Mouse (Mus musculus) liver, embryonic 14.5 days (tissue): Measurements from ENCODE around the gene Scgb1c1. TPM values are rescaled to one million over a fixed set of nuclear protein-coding genes. Genes with fewer than 3 reads are reported as not detected.

Source experiments
- ATAC-seq: fragments of 200-750 bp; cut with Nextera tagmentation; 2 replicates; pipeline ENCODE4 v1.8.0; 2017; ENCODE audit warnings: moderate number of reproducible peaks, mild to moderate bottlenecking, moderate library complexity; ENCODE audit not compliant: insufficient read depth
- DNase-seq, 3 experiments: peaks; one replicate each; pipeline ENCODE4 v3.0.0-alpha.2; 2012 to 2013; ENCODE audit warnings: low read depth in 3 of 3, low spot score in 3 of 3
- H3K27ac ChIP-seq: fragments of 300-500 bp; sonication (generic); 2 replicates; pipeline ENCODE4 v1.5.1; 2014; ENCODE audit warnings: moderate library complexity, mild to moderate bottlenecking, control low read depth, inconsistent platforms
- H3K27me3 ChIP-seq: fragments of 300-500 bp; sonication (generic); 2 replicates; pipeline ENCODE4 v1.6.1; 2014; ENCODE audit warnings: mild to moderate bottlenecking, low read length, moderate library complexity; ENCODE audit not compliant: control insufficient read depth, insufficient read depth
- H3K36me3 ChIP-seq: fragments of 300-500 bp; sonication (generic); replicated peaks from 2 replicates; pipeline ENCODE4 v1.6.1; 2014; ENCODE audit warnings: low read depth; ENCODE audit not compliant: control insufficient read depth, insufficient read depth
- H3K4me1 ChIP-seq, 2 experiments: fragments of 200-500 bp in 1 of 2; fragments of 300-500 bp in 1 of 2; sonication (generic) in 1 of 2; replicated peaks; 2 replicates each; pipeline ENCODE4 v1.6.1; 2012 to 2014; ENCODE audit warnings: antibody characterized with exemption in 1 of 2, inconsistent platforms in 1 of 2, low read length in 1 of 2; ENCODE audit not compliant: control insufficient read depth in 2 of 2, insufficient read depth in 2 of 2
- H3K4me2 ChIP-seq: fragments of 300-500 bp; sonication (generic); 2 replicates; pipeline ENCODE4 v1.6.1; 2014; ENCODE audit warnings: low read depth, mild to moderate bottlenecking, control low read depth, moderate library complexity
- H3K4me3 ChIP-seq, 2 experiments: fragments of 200-500 bp in 1 of 2; fragments of 300-500 bp in 1 of 2; sonication (generic) in 1 of 2; 2 replicates each; pipeline ENCODE4 v1.5.1; 2012 to 2014; ENCODE audit warnings: low read depth in 2 of 2, low read length in 2 of 2, mild to moderate bottlenecking in 2 of 2, control low read depth in 1 of 2, inconsistent platforms in 1 of 2, moderate library complexity in 1 of 2; ENCODE audit not compliant: insufficient read depth in 1 of 2
- H3K9ac ChIP-seq: fragments of 300-500 bp; sonication (generic); replicated peaks from 2 replicates; pipeline ENCODE4 v1.6.1; 2014; ENCODE audit warnings: mild to moderate bottlenecking, control low read depth, moderate library complexity
- H3K9me3 ChIP-seq: fragments of 300-500 bp; sonication (generic); 2 replicates; pipeline ENCODE4 v1.6.1; 2016; ENCODE audit warnings: low read length, mixed read lengths; ENCODE audit not compliant: control insufficient read depth
- CTCF ChIP-seq: IDR thresholded peaks from 2 replicates; pipeline ENCODE4 v1.5.1; 2016; ENCODE audit warnings: antibody characterized with exemption, low read depth, control low read depth
- EP300 ChIP-seq: IDR thresholded peaks from 2 replicates; pipeline ENCODE4 v1.6.1; 2016; ENCODE audit warnings: antibody characterized with exemption, low read depth
- WGBS: fragments of 180-500 bp; shearing (Covaris S2); extraction: QIAGEN DNeasy Blood & Tissue Kit; methylation state at CpG from one replicate; pipeline ENCODE4 v1.1.7; 2014; ENCODE audit not compliant: insufficient replicate concordance; 5-methylcytosine and 5-hydroxymethylcytosine counted together
- polyA plus RNA-seq, 2 experiments: library from polyadenylated mRNA; depleted of rRNA in 1 of 2; stranded (reverse) in 1 of 2; unstranded in 1 of 2; fragments of >200 nt; fragmentation: Nextera tagmentation in 1 of 2; extraction: Ambion mirVana in 1 of 2; gene quantifications; 2 replicates each; pipeline versions ENCODE4 v1.2.1 to v1.2.3; 2012 to 2014

Scgb1c1 gene
- polyA plus RNA-seq, 2 experiments: not detected

DNA sequence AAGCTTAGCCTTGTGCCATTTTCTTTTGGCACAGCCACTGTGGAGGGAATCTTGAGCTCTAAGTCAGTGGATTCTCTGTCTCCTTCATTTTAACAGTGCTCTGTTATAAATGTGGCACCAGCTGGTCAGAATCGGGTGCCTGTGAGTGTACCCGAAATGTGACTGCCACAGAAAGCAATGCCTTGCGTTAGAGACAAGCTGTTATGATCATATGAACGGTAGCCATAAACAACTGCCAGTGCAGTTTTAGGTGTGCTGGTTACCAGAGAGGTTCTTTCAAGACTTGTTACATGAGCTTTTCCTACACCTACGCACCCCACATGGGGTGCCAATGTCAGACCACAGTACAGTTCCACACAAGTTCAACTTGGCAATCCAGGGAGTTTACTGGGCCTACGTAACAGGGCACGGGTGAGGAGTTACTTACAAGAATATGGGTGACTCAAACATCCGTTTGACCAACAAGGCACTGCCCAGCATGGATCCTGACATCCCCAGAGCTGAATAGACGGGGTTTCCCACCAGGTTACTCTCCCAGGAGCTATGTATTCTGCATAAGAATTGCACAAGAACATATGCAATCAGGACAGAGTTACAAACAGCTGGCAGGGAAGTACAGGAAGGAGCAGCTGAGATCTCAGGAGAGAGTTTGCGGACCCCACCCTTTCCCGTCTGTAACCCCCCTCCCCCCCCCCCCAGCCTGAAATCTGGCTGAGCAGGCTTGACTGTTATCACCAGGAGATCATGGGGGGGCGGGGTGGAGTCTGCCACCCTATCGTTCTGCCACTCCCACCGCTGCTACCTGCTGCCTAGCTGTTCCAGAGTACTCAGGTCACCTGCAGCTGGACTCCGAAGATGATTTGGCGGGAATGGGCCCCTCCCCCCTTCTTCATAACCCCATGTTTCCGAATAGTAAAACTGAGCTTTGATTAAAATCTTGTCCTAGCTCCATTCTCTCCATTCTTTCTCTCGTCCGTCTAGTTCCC is 4.3 kb upstream of the Scgb1c1 start:
- no peaks in the 10 kb centered on the region for H3K9me3 ChIP-seq
- no peak for DNase-seq
- H3K9ac ChIP-seq: no peak overlapping the region
- 29% methylated on average over 19 of the region's 19 CpGs for whole genome bisulfite sequencing
- no peak overlapping the region for H3K4me2 ChIP-seq
- no peaks in the 10 kb centered on the region; the same call in 1 of the 2 replicates for H3K27me3 ChIP-seq
- no peaks in the 10 kb centered on the region for H3K36me3 ChIP-seq
- no peak overlapping the region for H3K4me3 ChIP-seq
- H3K27ac ChIP-seq: no peak overlapping the region
- TF ChIP-seq EP300 (no peak), CTCF (no peak)
- no peaks in the 10 kb centered on the region for H3K4me1 ChIP-seq
- ATAC-seq: no peak

- H3K4me1 ChIP-seq: no peaks in the 10 kb centered on the region
- H3K9ac ChIP-seq: no peak overlapping the region
- no peaks in the 10 kb centered on the region; the same call in 1 of the 2 replicates for H3K27me3 ChIP-seq
- ATAC-seq: no peak
- H3K27ac ChIP-seq: no peak overlapping the region
- 59% methylated on average over 7 of the region's 7 CpGs for WGBS
- no peak overlapping the region for H3K4me2 ChIP-seq
- no peak for DNase-seq
- TF ChIP-seq CTCF (no peak), EP300 (no peak)
- no peaks in the 10 kb centered on the region for H3K36me3 ChIP-seq
- no peak overlapping the region for H3K4me3 ChIP-seq
- no peaks in the 10 kb centered on the region for H3K9me3 ChIP-seq
Measured at GRCm38 (mm10) chr7:140843806-140844205, 1.5 kb upstream of the Scgb1c1 start.

DNA sequence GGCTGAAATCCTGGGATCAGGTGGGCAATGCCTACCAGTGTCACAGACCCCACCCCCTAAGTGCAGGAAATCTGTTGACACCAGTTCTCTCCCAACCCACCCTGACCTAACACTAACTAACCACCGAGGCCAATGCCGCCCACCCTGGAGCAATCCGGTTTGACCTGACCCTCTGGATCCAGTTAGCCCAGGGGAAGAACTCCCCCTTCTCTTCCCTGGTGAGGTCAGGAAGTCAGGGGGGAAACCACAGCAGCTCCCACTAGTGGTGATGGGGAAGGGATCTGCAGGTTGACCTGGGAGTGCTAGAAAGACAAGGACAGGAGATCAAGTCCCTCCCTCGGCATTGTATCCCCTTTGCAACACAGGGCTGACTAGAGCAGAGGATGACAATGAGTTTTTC is 336 bp downstream of the Scgb1c1 start:
- DNase-seq: no peak
- TF ChIP-seq CTCF (no peak), EP300 (no peak)
- Histone ChIP-seq H3K4me1 (no peaks in the 10 kb centered on the region), H3K9ac (no peak overlapping the region), H3K27ac (no peak overlapping the region), H3K4me2 (no peak overlapping the region), H3K9me3 (no peaks in the 10 kb centered on the region), H3K36me3 (no peaks in the 10 kb centered on the region), H3K27me3 (no peaks in the 10 kb centered on the region; the same call in 1 of the 2 replicates), H3K4me3 (no peak overlapping the region)
- 60% methylated on average over 4 of the region's 4 CpGs for WGBS
- ATAC-seq: no peak

DNA sequence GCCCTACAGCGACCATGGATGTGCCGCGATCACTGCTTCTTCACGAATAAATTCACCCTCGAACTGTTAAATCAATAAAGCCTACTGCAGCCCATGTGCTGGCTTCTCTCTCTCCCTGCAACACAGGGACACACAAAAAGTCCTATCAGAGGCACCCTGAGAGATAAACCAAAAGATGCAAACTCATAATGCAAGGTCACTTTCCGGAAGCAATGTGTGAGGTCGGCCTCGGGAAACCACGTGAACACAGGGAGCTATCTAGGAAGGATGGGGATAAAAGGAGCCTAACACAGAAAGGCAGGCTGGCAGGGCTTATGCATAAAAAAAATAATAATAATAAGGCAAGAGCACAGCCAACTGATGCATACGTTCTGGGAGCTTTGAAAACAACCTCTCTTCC is 1.3 kb downstream of the Scgb1c1 start:
- no peaks in the 10 kb centered on the region for H3K27me3 ChIP-seq
- no peak for ATAC-seq
- H3K4me2 ChIP-seq: no peak overlapping the region
- H3K4me3 ChIP-seq: no peak overlapping the region
- H3K36me3 ChIP-seq: no peaks in the 10 kb centered on the region
- no peak overlapping the region for H3K9ac ChIP-seq
- no peaks in the 10 kb centered on the region for H3K4me1 ChIP-seq
- no peak for TF ChIP-seq EP300
- TF ChIP-seq CTCF: no peak
- no peak for DNase-seq
- WGBS: 65% methylated on average over 10 of the region's 10 CpGs
- no peak overlapping the region for H3K27ac ChIP-seq
- H3K9me3 ChIP-seq: no peaks in the 10 kb centered on the region

DNA sequence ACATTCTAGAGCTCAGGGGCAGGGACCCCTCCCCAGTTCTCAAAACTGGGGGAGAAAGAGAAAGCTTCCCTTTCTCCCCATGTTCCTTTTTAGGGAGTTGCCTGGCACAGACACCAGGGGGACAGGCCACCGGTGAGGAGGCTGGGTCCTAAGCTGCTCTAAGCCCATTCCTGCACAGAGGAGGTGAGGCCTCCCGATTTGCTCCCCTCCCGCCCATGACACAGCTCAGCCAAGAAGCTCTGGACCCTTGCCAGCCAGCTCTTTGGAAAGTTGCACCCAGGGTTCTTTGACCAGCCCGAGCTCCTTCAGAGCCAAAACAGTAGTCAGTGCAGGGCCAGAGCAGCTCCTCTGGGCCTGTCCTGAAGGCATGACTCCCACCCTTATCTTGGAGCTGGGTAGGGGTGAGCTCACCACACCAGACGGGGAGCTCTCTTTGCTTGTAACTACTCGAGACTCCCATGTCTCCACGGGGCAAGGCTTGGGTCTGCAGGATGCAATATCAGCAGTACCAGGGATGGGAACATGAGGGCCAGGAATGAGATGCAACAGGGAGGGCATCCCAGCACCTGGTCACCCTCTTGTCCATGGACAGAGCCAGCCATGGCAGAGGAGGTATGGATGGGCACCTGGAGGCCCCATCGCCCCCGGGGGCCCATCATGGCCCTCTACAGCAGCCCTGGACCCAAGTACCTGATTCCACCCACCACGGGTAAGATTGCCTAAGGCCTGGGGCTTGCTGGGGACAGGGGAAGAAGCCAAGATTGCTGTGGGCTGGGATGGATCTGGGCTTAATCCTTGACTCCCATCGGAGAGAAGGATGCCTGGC is 2.6 kb downstream of the Scgb1c1 start, which contains the start of gene Odf3:
Odf3 (plus strand) TSS at position 51 of the 826 bp plus-strand sequence.
- Histone ChIP-seq H3K27me3 (no peaks in the 10 kb centered on the region), H3K4me3 (no peak within 1 kb of the TSS), H3K36me3 (peaks cover 9% of the 10 kb centered on the region; the same call in 1 of the 2 replicates), H3K4me1 (no peaks in the 10 kb centered on the region), H3K27ac (no peak within 1 kb of the TSS), H3K9me3 (no peaks in the 10 kb centered on the region), H3K4me2 (no peak within 1 kb of the TSS), H3K9ac (no peak within 1 kb of the TSS)
- ATAC-seq (no peak), DNase-seq (no peak)
- WGBS: 51% methylated on average over 11 of the region's 11 CpGs
- TF ChIP-seq EP300: no peak
- TF ChIP-seq CTCF: no peak
